Mouse (Mus musculus): Measurements from ENCODE around the gene Timm8a2. TPM values are rescaled to one million over a fixed set of nuclear protein-coding genes. Genes with fewer than 3 reads are reported as not detected.

The Timm8a2 gene
- total RNA-seq (2021), result not detected
- long read RNA-seq, experiment 1, result 0 reads
- long read RNA-seq, experiment 2, result 0 reads

DNA sequence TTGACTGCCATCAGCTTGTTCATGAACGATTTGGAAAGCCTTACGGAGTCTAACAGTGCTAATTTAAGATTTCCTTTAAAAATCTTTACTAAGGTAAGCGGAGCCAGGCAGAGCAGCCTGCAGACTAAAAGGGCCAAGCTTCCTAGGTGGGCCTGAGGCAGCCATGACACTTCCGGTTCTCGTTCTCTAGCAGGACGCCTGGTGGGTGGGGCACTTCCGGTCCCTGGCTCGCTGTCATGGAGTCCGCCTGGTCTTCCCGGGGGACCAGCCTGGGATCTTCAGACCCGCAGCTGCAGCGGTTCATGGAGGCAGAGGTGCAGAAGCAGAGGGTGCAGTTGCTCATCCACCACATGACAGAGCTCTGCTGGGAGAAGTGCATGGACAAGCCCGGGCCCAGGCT, at the start of gene Timm8a2:
TSS of gene Timm8a2 (plus strand) at position 224 of the 400 bp plus-strand sequence.
- Histone ChIP-seq H3K4me3 (no peak within 1 kb of the TSS), H3K27ac (no peak within 1 kb of the TSS)
- no peak for TF ChIP-seq CTCF (conservative IDR thresholded peaks at IDR 0.05)
- DNase-seq (ENCODE audit: low spot score in 2 of 2), result no peak

GRCm38 (mm10) chr14:121985477-121985876, 49.0 kb upstream of the Timm8a2 start:
- Histone ChIP-seq H3K4me3 (no peak overlapping the region), H3K27ac (peak overlapping the region; percentile 9; the same call in 1 of the 2 replicates)
- no peak for TF ChIP-seq CTCF (conservative IDR thresholded peaks at IDR 0.05)
- DNase-seq (ENCODE audit: low spot score in 2 of 2), result no peak

- no peak for TF ChIP-seq CTCF (conservative IDR thresholded peaks at IDR 0.05)
- peak overlapping the region; percentile 9; the same call in 1 of the 2 replicates for H3K27ac ChIP-seq
- no peak for DNase-seq (ENCODE audit: low spot score in 2 of 2)
- H3K4me3 ChIP-seq, result no peak overlapping the region
Measured at GRCm38 (mm10) chr14:121986028-121986427, 48.4 kb upstream of the Timm8a2 start.

DNA sequence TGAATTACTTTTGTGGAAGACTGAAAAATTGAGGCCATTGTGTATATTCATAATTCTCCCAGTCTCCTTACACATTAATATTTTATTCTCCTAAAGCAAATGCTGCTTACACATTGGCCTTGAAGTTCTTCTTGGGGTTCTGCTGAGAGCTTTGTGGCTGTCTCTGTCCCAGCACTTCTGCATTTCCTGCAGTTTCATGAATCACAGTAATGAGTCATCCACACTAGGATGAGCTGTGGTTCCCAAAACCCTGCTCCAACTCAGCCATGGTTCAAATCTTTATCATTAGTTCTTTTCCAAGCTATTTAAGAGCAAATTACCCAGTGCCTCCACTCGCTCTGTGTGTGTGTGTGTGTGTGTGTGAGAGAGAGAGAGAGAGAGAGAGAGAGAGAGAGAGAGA, 47.2 kb upstream of the Timm8a2 start:
- no peak overlapping the region for H3K4me3 ChIP-seq
- no peak for TF ChIP-seq CTCF (conservative IDR thresholded peaks at IDR 0.05)
- H3K27ac ChIP-seq, result 0 out of 2 replicates have a peak overlapping the region, but pooled peaks have one; percentile 46
- no peak for DNase-seq (ENCODE audit: low spot score in 2 of 2)

DNA sequence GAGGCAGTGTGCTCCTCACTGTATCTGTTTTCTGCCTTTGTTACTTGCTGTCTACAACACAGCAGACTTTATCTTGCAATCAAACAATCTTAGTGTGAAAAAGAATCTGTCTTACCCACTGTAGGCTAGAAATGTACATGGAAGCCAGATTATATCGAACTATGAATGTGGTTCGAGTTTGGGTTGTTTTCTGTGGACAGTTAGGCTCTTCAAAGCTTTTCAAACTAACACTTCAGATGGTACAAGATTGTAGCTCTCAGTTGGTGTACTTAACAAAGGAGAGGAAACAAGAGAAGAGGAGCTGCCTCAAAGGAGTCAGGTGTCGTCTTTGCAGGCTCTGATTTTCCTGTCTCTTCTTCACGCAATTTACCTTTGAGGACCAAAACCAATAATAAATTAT, 46.8 kb upstream of the Timm8a2 start:
- no peak for DNase-seq (ENCODE audit: low spot score in 2 of 2)
- Histone ChIP-seq H3K4me3 (no peak overlapping the region), H3K27ac (no peak overlapping the region)
- no peak for TF ChIP-seq CTCF (conservative IDR thresholded peaks at IDR 0.05)

DNA sequence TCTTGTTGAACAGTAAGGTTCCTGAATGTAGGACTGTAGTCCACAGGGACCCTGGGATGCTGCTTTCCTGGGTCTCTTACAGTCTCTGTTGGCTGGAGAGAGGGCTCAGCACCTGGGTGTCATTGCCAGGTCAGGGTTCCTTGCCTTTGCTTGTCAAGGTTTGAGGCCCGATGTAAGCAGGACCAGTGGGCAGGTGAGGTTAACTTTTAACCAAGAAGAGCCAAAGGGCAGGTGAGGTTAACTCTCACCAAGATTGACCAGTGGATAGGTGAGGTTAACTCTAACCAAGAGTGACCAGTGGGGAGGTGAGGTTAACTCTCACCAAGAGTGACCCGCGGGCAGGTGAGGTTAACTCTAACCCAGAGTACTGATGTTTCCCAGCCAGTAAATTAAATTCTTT, 45.1 kb upstream of the Timm8a2 start:
- TF ChIP-seq CTCF (conservative IDR thresholded peaks at IDR 0.05), result no peak
- Histone ChIP-seq H3K4me3 (no peak overlapping the region), H3K27ac (no peak overlapping the region)
- no peak for DNase-seq (ENCODE audit: low spot score in 2 of 2)

- no peak for DNase-seq (ENCODE audit: low spot score in 2 of 2)
- Histone ChIP-seq H3K27ac (no peak overlapping the region), H3K4me3 (no peak overlapping the region)
- no peak for TF ChIP-seq CTCF (conservative IDR thresholded peaks at IDR 0.05)
Measured at GRCm38 (mm10) chr14:121989869-121990268, 44.6 kb upstream of the Timm8a2 start.

DNA sequence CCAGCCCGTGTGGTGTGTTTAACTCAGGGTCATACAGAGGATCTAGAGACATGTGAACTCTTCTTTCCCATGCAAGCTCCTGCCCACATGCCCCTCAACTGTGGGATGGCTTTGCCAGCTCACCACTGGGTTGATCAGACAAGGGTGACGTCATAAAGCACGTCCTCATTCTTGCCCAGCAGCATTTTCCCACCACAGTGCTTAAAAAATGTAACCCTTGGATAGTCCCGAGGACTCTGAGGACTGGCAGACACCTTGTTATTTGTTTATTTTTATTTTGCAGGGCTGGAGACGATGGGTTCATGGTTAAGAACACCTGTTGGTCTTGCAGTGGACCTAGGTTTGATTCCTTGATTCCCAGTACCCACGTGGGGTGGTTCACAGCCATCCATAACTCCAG, 43.6 kb upstream of the Timm8a2 start:
- TF ChIP-seq CTCF (conservative IDR thresholded peaks at IDR 0.05), result no peak
- Histone ChIP-seq H3K4me3 (no peak overlapping the region), H3K27ac (no peak overlapping the region)
- DNase-seq (ENCODE audit: low spot score in 2 of 2), result no peak

GRCm38 (mm10) chr14:121991921-121992320, 42.6 kb upstream of the Timm8a2 start:
- no peak for DNase-seq (ENCODE audit: low spot score in 2 of 2)
- Histone ChIP-seq H3K27ac (no peak overlapping the region), H3K4me3 (no peak overlapping the region)
- TF ChIP-seq CTCF (conservative IDR thresholded peaks at IDR 0.05), result no peak

DNA sequence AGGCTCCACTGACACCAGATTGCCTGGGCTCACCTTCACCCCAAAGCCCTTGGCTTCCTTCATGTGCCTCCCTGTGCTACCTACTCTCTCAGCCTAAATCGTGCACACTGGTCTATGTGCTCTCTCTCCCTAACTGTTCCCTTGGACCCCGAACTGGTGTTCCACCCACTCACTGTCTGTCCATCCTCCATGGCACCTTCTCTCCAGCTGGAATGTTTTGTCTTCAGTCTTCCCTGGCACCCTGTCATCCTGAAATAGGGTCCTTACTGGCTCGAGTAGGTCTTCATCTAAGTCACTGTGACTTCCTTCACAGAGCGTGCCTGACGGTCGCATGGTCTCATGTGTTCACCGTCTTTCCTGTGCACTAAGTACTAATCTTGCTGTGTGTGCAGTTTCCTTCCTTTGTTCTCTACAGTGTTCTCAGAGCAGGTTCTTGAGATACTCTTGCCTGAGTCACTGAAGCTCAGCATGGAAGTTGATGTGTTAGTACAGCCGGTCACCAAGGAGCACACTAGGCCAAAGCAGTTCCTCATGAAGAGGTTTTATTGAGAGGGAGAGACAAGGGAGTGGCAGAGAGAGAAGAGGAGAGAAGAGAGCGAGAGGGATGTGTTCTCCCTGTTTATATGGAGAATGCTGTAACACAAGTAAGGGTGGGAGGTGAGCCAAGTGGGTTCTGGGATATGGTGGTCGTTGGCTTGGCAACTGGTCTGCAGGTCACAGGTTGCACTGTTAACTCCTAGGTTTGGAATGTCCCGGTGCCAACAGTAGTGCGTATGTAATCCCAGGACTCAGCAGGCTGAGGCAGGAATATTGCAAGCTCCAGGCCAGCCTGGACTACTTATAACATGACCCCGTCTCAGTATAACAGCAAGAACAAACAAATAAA, 41.8 kb upstream of the Timm8a2 start:
- TF ChIP-seq CTCF (conservative IDR thresholded peaks at IDR 0.05), result no peak
- DNase-seq (ENCODE audit: low spot score in 2 of 2), result no peak
- Histone ChIP-seq H3K4me3 (no peak overlapping the region), H3K27ac (no peak overlapping the region)

- no peak for TF ChIP-seq CTCF (conservative IDR thresholded peaks at IDR 0.05)
- Histone ChIP-seq H3K27ac (no peak overlapping the region), H3K4me3 (no peak overlapping the region)
- no peak for DNase-seq (ENCODE audit: low spot score in 2 of 2)
Measured at GRCm38 (mm10) chr14:121993616-121994015, 40.9 kb upstream of the Timm8a2 start.

DNA sequence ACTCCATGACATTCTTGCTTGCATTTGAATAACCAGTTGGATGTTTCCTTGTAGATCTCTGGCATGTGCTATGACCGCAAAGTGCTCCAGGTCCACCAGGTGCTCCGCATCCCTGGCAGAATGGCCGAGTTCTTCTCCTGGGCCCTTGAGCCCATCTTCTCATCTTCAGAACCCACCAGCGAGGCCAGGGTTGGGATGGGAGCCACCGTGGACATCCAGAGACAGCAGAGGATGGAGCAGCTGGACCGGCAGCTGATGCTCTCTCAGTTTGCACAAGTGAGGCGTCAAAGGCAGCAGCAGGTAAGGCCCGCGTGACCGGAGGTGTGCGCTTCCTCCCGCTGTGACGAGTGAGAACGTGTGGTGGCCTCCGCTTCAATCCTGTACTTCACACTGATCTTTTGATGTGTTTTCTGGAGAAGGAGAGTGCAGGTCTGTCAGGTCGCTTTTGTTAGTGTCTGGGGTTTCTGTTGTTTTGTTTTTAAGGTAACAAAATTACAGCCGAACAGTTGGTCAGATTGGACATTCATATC, 40.2 kb upstream of the Timm8a2 start:
- no peak for TF ChIP-seq CTCF (conservative IDR thresholded peaks at IDR 0.05)
- Histone ChIP-seq H3K27ac (no peak overlapping the region), H3K4me3 (no peak overlapping the region)
- DNase-seq (ENCODE audit: low spot score in 2 of 2), result no peak

GRCm38 (mm10) chr14:121994846-121995556, 39.5 kb upstream of the Timm8a2 start:
- H3K4me3 ChIP-seq, result no peak overlapping the region
- DNase-seq (ENCODE audit: low spot score in 2 of 2), result no peak
- TF ChIP-seq CTCF (conservative IDR thresholded peaks at IDR 0.05), result no peak
- no peak overlapping the region for H3K27ac ChIP-seq

Data from layer of hippocampus, adult 2 months (tissue).